Mouse (Mus musculus) megakaryocyte, embryonic 14.5 days (primary cell): ENCODE results near the gene Cytl1.

ENCODE experiments used
- FLI1 ChIP-seq: IDR thresholded peaks from 2 replicates; pipeline ENCODE4 v1.6.1; 2012; ENCODE audit warnings: low read length, inconsistent platforms, mixed read lengths
- GATA1 ChIP-seq: IDR thresholded peaks from 3 replicates; pipeline ENCODE4 v1.6.1; 2012; ENCODE audit warnings: mixed read lengths, low read length, inconsistent platforms, borderline replicate concordance

- TF ChIP-seq GATA1 (no peak), FLI1 (no peak)
These were observed 38.0 kb upstream of the Cytl1 start for GRCm38 (mm10) chr5:37697286-37697685.
